Mouse (Mus musculus): ENCODE results near the gene Cldn4. TPM values are rescaled to one million over a fixed set of nuclear protein-coding genes. Genes with fewer than 3 reads are reported as not detected.
A peak's percentile ranks its signal among the peaks of the same experiment; 100 is the strongest.

The Cldn4 gene
- polyA plus RNA-seq, 1 experiment from 2014 or later, result 1.1 TPM

GRCm38 (mm10) chr5:134913753-134914152, 33.0 kb downstream of the Cldn4 start:
- ATAC-seq (ENCODE audit: insufficient number of reproducible peaks, low FRiP score), result peak; percentile 89

DNA sequence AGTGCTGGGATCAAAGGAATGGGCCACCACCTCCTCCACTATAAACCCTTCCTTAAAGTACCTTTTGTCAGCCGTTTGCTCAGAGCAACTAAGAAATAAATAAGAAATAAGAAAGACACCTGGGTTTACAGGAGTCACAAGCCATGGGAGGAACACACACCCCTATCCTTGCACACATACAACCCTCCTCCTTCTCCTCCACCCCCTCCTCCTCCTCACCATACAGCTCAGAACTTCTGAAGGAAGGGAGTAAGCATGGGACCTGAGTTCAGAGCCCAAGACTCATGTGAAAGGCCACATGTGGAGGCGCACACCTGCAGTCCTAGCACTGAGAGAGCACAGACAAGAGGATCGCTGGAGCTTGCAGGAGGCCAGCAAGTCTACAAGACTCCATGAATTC, 33.4 kb downstream of the Cldn4 start:
- peak overlapping the region; percentile 12; the same call in 1 of the 2 replicates for H3K27ac ChIP-seq (ENCODE audit: poor library complexity, severe bottlenecking)
- peak overlapping the region; percentile 15 for H3K4me3 ChIP-seq

More at GRCm38 (mm10) chr5:134913753-134914152, 33.0 kb downstream of the Cldn4 start:
- Histone ChIP-seq H3K36me3 (no peaks in the 10 kb centered on the region), H3K9me3 (replicated peaks) (0 out of 2 replicates have a peak, but pooled peaks cover 4% of the 10 kb centered on the region), H3K4me1 (replicated peaks) (0 out of 2 replicates have a peak, but pooled peaks cover under 1% of the 10 kb centered on the region), H3K4me3 (peak overlapping the region; percentile 15), H3K9ac (no peak overlapping the region), H3K27me3 (replicated peaks) (no peaks in the 10 kb centered on the region; the same call in 1 of the 2 replicates), H3K27ac (ENCODE audit: poor library complexity, severe bottlenecking) (peak overlapping the region; percentile 12; the same call in 1 of the 2 replicates), H3K4me2 (no peak overlapping the region)
- WGBS, result 43% methylated on average over 4 of the region's 4 CpGs

GRCm38 (mm10) chr5:134911901-134912300, 34.8 kb downstream of the Cldn4 start:
- H3K27me3 ChIP-seq (replicated peaks), result no peaks in the 10 kb centered on the region; the same call in 1 of the 2 replicates
- no peak overlapping the region for H3K4me3 ChIP-seq
- no peak for ATAC-seq (ENCODE audit: insufficient number of reproducible peaks, low FRiP score)
- H3K27ac ChIP-seq (ENCODE audit: poor library complexity, severe bottlenecking), result no peak overlapping the region
- no peaks in the 10 kb centered on the region for H3K9me3 ChIP-seq (replicated peaks)
- 0 out of 2 replicates have a peak, but pooled peaks cover 2% of the 10 kb centered on the region for H3K4me1 ChIP-seq (replicated peaks)
- no peak overlapping the region for H3K4me2 ChIP-seq
- no peak overlapping the region for H3K9ac ChIP-seq
- 83% methylated on average over 2 of the region's 2 CpGs for WGBS
- no peaks in the 10 kb centered on the region for H3K36me3 ChIP-seq

More for the DNA sequence above, 33.4 kb downstream of the Cldn4 start:
- Histone ChIP-seq H3K9me3 (replicated peaks) (0 out of 2 replicates have a peak, but pooled peaks cover 4% of the 10 kb centered on the region), H3K9ac (no peak overlapping the region), H3K27me3 (replicated peaks) (no peaks in the 10 kb centered on the region; the same call in 1 of the 2 replicates), H3K4me1 (replicated peaks) (0 out of 2 replicates have a peak, but pooled peaks cover 2% of the 10 kb centered on the region), H3K36me3 (no peaks in the 10 kb centered on the region), H3K4me2 (no peak overlapping the region)
- 75% methylated on average over 3 of the region's 3 CpGs for WGBS
- ATAC-seq (ENCODE audit: insufficient number of reproducible peaks, low FRiP score), result 0 out of 2 replicates have a peak, but pooled peaks have one; percentile 33

- 0 out of 2 replicates have a peak, but pooled peaks cover 2% of the 10 kb centered on the region for H3K4me1 ChIP-seq (replicated peaks)
- no peak overlapping the region for H3K9ac ChIP-seq
- peak; percentile 52 for ATAC-seq (ENCODE audit: insufficient number of reproducible peaks, low FRiP score)
- H3K4me3 ChIP-seq, result no peak overlapping the region
- H3K27ac ChIP-seq (ENCODE audit: poor library complexity, severe bottlenecking), result no peak overlapping the region
- H3K27me3 ChIP-seq (replicated peaks), result no peaks in the 10 kb centered on the region
- H3K9me3 ChIP-seq (replicated peaks), result no peaks in the 10 kb centered on the region
- H3K36me3 ChIP-seq, result no peaks in the 10 kb centered on the region
- under 1% methylated on average over 13 of the region's 13 CpGs for WGBS
- no peak overlapping the region for H3K4me2 ChIP-seq
These were observed 39.6 kb downstream of the Cldn4 start for GRCm38 (mm10) chr5:134907135-134907534.

DNA sequence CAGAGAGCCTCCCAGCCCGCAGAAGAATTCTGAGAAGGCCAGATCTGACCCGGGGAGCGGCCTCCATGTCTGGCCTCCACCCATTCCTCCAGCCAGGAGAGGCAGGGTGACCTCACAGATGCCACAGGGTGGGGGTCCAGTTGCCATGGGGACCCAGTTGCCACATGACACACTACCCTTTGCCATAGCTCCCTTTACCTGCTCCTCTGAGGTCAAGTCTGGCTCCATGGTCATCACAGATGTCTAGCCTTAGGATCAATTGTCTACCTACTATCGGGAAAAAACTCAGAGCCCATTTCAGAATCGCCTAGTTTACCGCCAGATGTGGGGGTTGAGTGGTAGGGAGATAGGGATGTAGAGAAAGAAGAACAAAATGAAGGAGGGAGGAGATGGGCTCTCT, 40.1 kb downstream of the Cldn4 start, which contains the start of gene Tmem270:
Gene Tmem270, minus strand, starts transcription at position 101 of the 400 bp plus-strand sequence.
- no peaks in the 10 kb centered on the region for H3K9me3 ChIP-seq (replicated peaks)
- 0 out of 2 replicates have a peak, but pooled peaks cover 2% of the 10 kb centered on the region for H3K4me1 ChIP-seq (replicated peaks)
- H3K27ac ChIP-seq (ENCODE audit: poor library complexity, severe bottlenecking), result no peak within 1 kb of the TSS
- no peak within 1 kb of the TSS for H3K4me2 ChIP-seq
- H3K9ac ChIP-seq, result no peak within 1 kb of the TSS
- H3K36me3 ChIP-seq, result no peaks in the 10 kb centered on the region
- no peak; the same call in 1 of the 2 replicates for ATAC-seq (ENCODE audit: insufficient number of reproducible peaks, low FRiP score)
- H3K27me3 ChIP-seq (replicated peaks), result no peaks in the 10 kb centered on the region
- 73% methylated on average over 6 of the region's 6 CpGs for WGBS
- H3K4me3 ChIP-seq, result no peak within 1 kb of the TSS

DNA sequence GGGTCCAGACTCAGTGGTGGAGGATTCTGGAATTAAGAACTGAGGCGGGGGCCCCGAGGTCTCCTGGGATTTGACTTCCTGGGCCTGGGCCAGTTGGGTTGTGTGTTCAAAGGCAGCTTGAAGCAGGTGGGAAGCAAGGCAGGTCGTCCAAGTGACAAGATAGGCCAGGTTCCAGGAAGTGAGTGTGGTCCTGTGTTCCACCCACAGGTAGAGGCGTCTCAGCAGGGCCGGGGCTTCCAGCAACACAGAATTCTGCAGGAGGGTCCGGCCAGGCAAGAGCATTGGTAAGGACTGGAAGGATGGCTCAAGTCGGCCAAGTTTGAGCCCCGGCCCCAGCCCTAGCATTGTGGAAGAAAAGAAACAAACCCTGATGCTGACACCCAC, 45.1 kb downstream of the Cldn4 start:
- no peak for ATAC-seq (ENCODE audit: insufficient number of reproducible peaks, low FRiP score)
- Histone ChIP-seq H3K27me3 (replicated peaks) (no peaks in the 10 kb centered on the region), H3K4me2 (no peak overlapping the region), H3K4me1 (replicated peaks) (0 out of 2 replicates have a peak, but pooled peaks cover 5% of the 10 kb centered on the region), H3K4me3 (no peak overlapping the region), H3K27ac (ENCODE audit: poor library complexity, severe bottlenecking) (no peak overlapping the region), H3K36me3 (no peaks in the 10 kb centered on the region), H3K9me3 (replicated peaks) (no peaks in the 10 kb centered on the region), H3K9ac (no peak overlapping the region)
- WGBS, result 71% methylated on average over 8 of the region's 8 CpGs

- Histone ChIP-seq H3K4me3 (no peak overlapping the region), H3K9ac (no peak overlapping the region), H3K9me3 (replicated peaks) (no peaks in the 10 kb centered on the region), H3K27ac (ENCODE audit: poor library complexity, severe bottlenecking) (no peak overlapping the region), H3K36me3 (no peaks in the 10 kb centered on the region), H3K27me3 (replicated peaks) (no peaks in the 10 kb centered on the region), H3K4me1 (replicated peaks) (0 out of 2 replicates have a peak, but pooled peaks cover 5% of the 10 kb centered on the region), H3K4me2 (no peak overlapping the region)
- no peak for ATAC-seq (ENCODE audit: insufficient number of reproducible peaks, low FRiP score)
- WGBS, result 36% methylated on average over 12 of the region's 12 CpGs
These were observed 45.6 kb downstream of the Cldn4 start for GRCm38 (mm10) chr5:134901012-134901643.

DNA sequence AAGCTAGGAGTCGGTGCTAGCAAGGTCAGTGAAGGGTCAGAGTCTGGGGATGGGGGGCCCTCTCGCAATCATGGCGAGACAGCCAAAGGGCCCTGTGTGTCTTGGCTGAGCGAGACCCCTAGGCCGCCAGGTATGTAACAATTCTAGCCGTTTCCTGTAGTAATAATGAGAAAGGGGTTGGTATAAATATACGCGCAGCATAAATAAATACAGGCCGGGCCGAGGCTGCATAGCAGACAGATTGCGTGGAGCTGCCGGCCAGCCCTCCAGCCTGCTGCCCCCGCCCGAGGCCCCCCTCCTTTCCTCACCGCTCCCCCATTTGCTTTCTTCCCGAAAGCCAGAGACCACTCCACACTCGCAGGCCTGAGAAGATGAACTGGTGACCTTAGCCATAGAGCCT, 49.1 kb downstream of the Cldn4 start:
- no peak overlapping the region for H3K9ac ChIP-seq
- H3K9me3 ChIP-seq (replicated peaks), result no peaks in the 10 kb centered on the region
- no peak overlapping the region for H3K27ac ChIP-seq (ENCODE audit: poor library complexity, severe bottlenecking)
- ATAC-seq (ENCODE audit: insufficient number of reproducible peaks, low FRiP score), result no peak
- H3K4me2 ChIP-seq, result no peak overlapping the region
- H3K36me3 ChIP-seq, result no peaks in the 10 kb centered on the region
- no peaks in the 10 kb centered on the region for H3K27me3 ChIP-seq (replicated peaks)
- WGBS, result 73% methylated on average over 17 of the region's 17 CpGs
- H3K4me3 ChIP-seq, result no peak overlapping the region
- H3K4me1 ChIP-seq (replicated peaks), result 0 out of 2 replicates have a peak, but pooled peaks cover 5% of the 10 kb centered on the region

DNA sequence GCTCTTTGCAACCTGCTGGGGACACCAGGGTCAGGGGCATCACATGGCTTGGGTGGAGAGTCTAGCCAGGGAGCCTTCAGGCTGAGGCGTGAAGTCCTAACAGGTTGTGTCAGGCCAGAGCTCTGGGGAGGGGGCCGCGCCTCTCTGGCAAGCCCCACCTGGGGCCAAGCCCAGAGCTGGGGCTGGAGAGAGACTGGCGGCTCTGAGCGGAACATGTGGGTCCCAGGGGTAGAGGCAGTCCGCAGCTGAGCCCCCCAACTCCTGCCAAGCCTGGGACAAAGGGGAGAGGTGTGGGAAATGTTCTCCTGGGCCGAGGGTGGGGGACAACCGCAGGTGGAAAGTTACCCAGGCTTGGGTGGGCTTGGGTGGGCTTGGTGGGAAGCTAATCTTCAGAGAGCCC, 49.8 kb downstream of the Cldn4 start:
- ATAC-seq (ENCODE audit: insufficient number of reproducible peaks, low FRiP score), result no peak
- WGBS, result 82% methylated on average over 8 of the region's 8 CpGs
- Histone ChIP-seq H3K27ac (ENCODE audit: poor library complexity, severe bottlenecking) (no peak overlapping the region), H3K36me3 (no peaks in the 10 kb centered on the region), H3K9ac (no peak overlapping the region), H3K27me3 (replicated peaks) (no peaks in the 10 kb centered on the region), H3K4me1 (replicated peaks) (0 out of 2 replicates have a peak, but pooled peaks cover 5% of the 10 kb centered on the region), H3K4me3 (no peak overlapping the region), H3K4me2 (no peak overlapping the region), H3K9me3 (replicated peaks) (no peaks in the 10 kb centered on the region)

DNA sequence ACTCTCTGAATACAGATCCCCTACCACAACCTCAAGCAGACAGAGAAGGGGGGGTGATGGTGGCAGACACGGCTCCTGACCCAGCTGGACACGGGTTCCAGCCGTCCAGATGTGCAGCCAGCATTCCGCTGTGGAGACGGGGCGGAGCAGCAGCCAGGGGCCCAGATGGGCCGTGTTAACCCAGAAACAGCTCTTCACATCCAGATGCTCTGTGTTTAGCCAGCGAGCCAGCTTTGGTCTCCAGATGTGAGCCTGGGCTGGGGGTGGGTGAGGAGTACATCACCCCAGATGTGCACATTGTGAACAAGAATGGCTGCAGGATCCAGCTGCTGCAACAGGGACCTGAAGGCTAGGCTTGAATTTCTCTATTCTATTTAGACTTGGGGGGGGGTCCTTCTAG, 51.4 kb downstream of the Cldn4 start:
- no peak overlapping the region for H3K27ac ChIP-seq (ENCODE audit: poor library complexity, severe bottlenecking)
- no peaks in the 10 kb centered on the region for H3K9me3 ChIP-seq (replicated peaks)
- H3K27me3 ChIP-seq (replicated peaks), result no peaks in the 10 kb centered on the region
- 0 out of 2 replicates have a peak, but pooled peaks cover 6% of the 10 kb centered on the region for H3K4me1 ChIP-seq (replicated peaks)
- no peaks in the 10 kb centered on the region for H3K36me3 ChIP-seq
- ATAC-seq (ENCODE audit: insufficient number of reproducible peaks, low FRiP score), result no peak
- H3K4me3 ChIP-seq, result no peak overlapping the region
- no peak overlapping the region for H3K4me2 ChIP-seq
- H3K9ac ChIP-seq, result no peak overlapping the region
- WGBS, result 55% methylated on average over 8 of the region's 8 CpGs
